Mouse (Mus musculus) spleen, adult 10 weeks (tissue): ENCODE results near the gene Kdm1b. TPM values are rescaled to one million over a fixed set of nuclear protein-coding genes. Genes with fewer than 3 reads are reported as not detected.

Experiments used
- polyA plus RNA-seq: library from polyadenylated mRNA; stranded (reverse); fragments of 350-450 nt; fragmentation: Illumina TruSeq; extraction: RNeasy Lipid Tissue Mini Kit (QIAGEN cat#74804); gene quantifications from one replicate; pipeline ENCODE4 v1.2.3, GENCODE M21; 2015; ENCODE audit warnings: low replicate concordance; ENCODE audit not compliant: insufficient read depth

Kdm1b gene
- 35.0 TPM for polyA plus RNA-seq

GRCm38 (mm10) chr13:47043030-47043680, at the start of gene Kdm1b:
TSS of gene Kdm1b (plus strand) at chr13:47043499.

GRCm38 (mm10) chr13:47014334-47015194, 28.7 kb upstream of the Kdm1b start, which contains the start of gene Nhlrc1:
TSS of gene Nhlrc1 (minus strand) at chr13:47014850.

GRCm38 (mm10) chr13:47044617-47044947, 1.3 kb downstream of the Kdm1b start, which contains the start of gene Tpmt:
TSS of gene Tpmt (minus strand) at chr13:47044737.

GRCm38 (mm10) chr13:47105711-47106579, 62.6 kb downstream of the Kdm1b start, which contains the start of gene Dek:
TSS of gene Dek (minus strand) at chr13:47106201.

GRCm38 (mm10) chr13:47122537-47123430, 79.5 kb downstream of the Kdm1b start, which contains the start of gene Rnf144b:
TSS of gene Rnf144b (plus strand) at chr13:47122656.

Other genes with a start within 250 kb of the Kdm1b start
- gene Kif13a, start 113.6 kb upstream of the Kdm1b start, polyA plus RNA-seq = 11.9 TPM
- 1.1 TPM for gene Nhlrc1, start 28.6 kb upstream of the Kdm1b start, polyA plus RNA-seq
- 7.9 TPM for gene Tpmt, start 1.2 kb downstream of the Kdm1b start, polyA plus RNA-seq
- 244 TPM for gene Dek, start 62.7 kb downstream of the Kdm1b start, polyA plus RNA-seq
- gene Rnf144b, start 79.2 kb downstream of the Kdm1b start, polyA plus RNA-seq = 11.5 TPM